Mouse (Mus musculus) thymus, adult 2 months (tissue): Measurements from ENCODE around the gene B3galt5.

Source experiments
- CTCF ChIP-seq: fragments of 200-500 bp; IDR thresholded peaks from 2 replicates; pipeline ENCODE4 v1.5.1; 2012; ENCODE audit warnings: mild to moderate bottlenecking, control low read depth, low read length, moderate library complexity, borderline replicate concordance; ENCODE audit not compliant: control insufficient read depth, poor library complexity, insufficient read depth; ENCODE audit errors: extremely low read depth
- POLR2A ChIP-seq: fragments of 200-500 bp; IDR thresholded peaks from 2 replicates; pipeline ENCODE4 v1.6.1; 2012; ENCODE audit warnings: mild to moderate bottlenecking, low read length, control low read depth, moderate library complexity; ENCODE audit not compliant: control insufficient read depth, poor library complexity, insufficient read depth; ENCODE audit errors: extremely low read depth

DNA sequence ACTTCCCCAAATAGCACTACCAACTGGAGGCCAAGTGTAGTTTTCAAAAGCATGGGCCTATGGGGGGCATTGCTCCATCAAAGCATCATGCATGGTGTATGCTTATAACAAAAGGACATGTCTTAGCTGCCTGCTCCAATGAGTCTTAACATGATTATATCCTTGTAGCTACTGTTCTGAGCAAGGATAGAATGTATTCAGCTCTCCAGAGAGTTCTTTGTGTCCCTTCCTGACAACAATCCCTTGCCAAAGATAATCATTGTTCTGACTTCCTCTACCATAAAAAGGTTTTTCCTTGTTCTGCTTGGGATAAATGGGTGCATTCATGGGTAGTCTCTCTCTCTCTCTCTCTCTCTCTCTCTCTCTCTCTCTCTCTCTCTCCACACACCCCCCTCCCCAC lies 68.8 kb downstream of the B3galt5 start:
- TF ChIP-seq CTCF (no peak), POLR2A (no peak)
